Mouse (Mus musculus): ENCODE results near the gene Phf3.
"Not testable (repeated sequence)": the region's sequence is repeated elsewhere in the genome, so short reads cannot be mapped to it uniquely, and the experiment has no call there.

The Phf3 gene

GRCm38 (mm10) chr1:30771772-30772171 is 101.9 kb downstream of the Phf3 start:
- no peak for DNase-seq (ENCODE audit: low spot score in 2 of 2)

DNA sequence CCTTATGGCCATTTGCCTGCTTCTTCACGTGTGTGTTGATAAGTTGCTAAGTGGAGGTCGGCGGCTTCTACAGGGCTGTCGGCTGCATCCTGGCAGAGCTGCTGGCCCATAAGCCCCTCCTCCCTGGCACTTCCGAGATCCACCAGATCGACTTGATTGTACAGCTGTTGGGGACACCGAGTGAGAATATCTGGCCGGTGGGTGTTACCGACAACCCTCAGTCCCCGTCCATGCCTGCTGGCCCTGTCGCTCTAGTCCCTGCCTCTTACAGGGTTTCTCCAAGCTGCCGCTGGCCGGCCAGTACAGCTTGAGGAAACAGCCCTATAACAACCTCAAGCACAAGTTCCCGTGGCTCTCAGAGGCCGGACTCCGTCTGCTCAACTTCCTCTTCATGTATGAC is 103.1 kb downstream of the Phf3 start:
- not testable (repeated sequence) for DNase-seq (ENCODE audit: low spot score in 2 of 2)

DNA sequence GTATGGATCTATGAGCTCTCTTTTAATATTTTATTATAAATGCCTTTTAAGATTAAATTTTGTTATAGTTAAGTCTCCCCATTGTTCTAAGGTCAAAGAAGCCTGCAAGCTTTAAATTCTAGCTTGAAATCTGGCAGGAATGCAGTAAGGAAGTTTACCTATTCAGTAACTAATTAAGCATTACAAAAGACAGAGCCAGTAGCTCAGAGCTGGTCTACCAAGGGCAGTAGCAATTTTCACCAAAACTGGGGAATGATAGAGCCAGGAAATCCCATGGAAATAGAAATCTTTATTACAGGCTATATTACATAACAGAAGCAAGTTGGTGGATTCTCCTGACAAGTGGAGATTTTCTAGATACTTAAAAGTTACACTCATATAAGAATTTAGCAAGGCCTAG is 116.9 kb downstream of the Phf3 start:
- no peak for DNase-seq (ENCODE audit: low spot score in 2 of 2)

GRCm38 (mm10) chr1:30755453-30756224 is 118.1 kb downstream of the Phf3 start:
- no peak for DNase-seq (ENCODE audit: low spot score in 2 of 2)

Measured in frontal cortex, postnatal 14 days (tissue).